Mouse (Mus musculus) heart, adult 2 months (tissue): ENCODE measurements at regions not wholly inside any gene's neighbourhood (a gene's known extent, or its start where the extent isn't known, plus 50 kb on each side); places are given as distances from the start of the nearest gene placed in this dataset.

Experiments used
- CTCF ChIP-seq: fragments of 200-600 bp; IDR thresholded peaks from 2 replicates; pipeline ENCODE4 v1.8.1; 2022; ENCODE audit warnings: antibody characterized with exemption, mild to moderate bottlenecking, moderate library complexity
- EP300 ChIP-seq: fragments of 200-500 bp; IDR thresholded peaks from 2 replicates; pipeline ENCODE4 v1.6.1; 2011; ENCODE audit warnings: low read depth, low read length, control low read depth; ENCODE audit not compliant: insufficient read depth

DNA sequence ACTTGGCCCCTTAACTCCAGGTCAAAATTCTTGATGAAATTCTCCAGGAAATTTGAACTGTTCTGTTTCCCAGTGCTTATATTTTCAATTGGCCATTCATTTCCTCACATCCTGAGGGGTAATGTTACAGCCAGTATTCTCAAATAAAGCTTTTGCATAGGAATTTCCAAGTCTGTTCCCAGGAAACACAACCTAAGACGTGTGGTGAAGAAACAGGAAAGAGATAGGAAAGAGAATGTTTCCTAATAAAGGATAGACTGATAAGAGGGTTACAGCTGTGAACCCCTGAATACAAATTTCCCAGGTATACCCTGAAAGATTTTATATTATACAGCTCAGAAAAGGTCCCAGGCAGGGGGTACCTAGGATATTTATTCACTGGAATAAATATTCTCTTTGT is 108.0 kb upstream of the Slc22a22 start:
- TF ChIP-seq CTCF (no peak), EP300 (no peak)
